Mouse (Mus musculus) layer of hippocampus, postnatal 25 days (tissue): Measurements from ENCODE around the gene Vps39. TPM values are rescaled to one million over a fixed set of nuclear protein-coding genes. Genes with fewer than 3 reads are reported as not detected.

Experiments used
- DNase-seq, 2 experiments: peaks; one replicate each; pipeline ENCODE4 v3.0.0; 2022; ENCODE audit warnings: mixed read lengths in 2 of 2, low spot score in 1 of 2; ENCODE audit errors: extremely low spot score in 1 of 2
- total RNA-seq, 2 experiments: library from RNA; stranded (reverse); gene quantifications; 2 replicates each; pipeline ENCODE4 v1.2.3; 2021

The Vps39 gene
- 10 to 100 TPM; 67.4 to 74.2 TPM for total RNA-seq

DNA sequence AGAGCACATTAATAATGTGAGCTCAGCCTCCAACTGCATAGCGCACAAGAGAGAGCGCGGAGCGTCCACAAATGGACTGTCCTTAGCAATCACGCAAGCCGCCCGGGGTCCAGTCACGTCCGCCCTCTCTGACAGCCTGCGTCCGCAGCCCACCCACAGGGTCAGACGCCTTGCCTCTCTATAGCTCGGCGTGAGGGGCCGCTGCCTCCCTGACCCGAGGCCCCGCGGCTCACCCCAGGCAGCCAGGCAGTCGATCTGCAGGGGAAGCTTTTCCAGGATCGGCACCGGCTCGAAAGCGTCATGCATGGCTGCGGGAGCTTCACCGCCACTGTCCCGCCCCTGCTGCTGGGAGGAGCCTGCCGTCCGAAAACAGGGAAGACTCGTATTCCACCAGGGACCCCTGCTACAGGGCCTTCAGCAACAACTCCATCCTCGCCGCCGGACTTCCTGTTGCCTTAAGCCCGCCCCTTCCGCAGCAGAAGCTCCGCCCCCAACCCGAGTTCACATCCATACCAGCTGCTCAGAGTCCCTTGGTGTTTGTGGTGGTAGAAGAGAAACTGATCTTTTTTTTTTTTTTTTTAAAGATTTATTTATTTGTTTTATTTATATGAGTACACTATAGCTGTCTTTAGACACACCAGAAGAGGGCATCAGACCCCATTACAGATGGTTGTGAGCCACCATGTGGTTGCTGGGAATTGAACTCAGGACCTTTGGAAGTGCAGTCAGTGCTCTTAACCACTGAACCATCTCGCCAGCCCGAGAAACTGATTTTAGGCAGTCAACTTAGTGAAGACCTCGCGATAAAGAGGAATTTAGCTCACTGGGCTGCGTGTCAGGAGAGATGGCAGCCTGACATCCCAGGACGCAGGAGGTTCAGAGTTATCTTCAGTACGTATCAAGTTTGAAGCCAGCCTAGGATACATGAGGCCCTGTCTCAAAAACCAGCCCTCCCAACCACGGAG, at the start of gene Vps39:
Gene Vps39 (minus strand): TSS at position 456 of the 965 bp plus-strand sequence.
- peak; percentile 69 to 76 for DNase-seq

DNA sequence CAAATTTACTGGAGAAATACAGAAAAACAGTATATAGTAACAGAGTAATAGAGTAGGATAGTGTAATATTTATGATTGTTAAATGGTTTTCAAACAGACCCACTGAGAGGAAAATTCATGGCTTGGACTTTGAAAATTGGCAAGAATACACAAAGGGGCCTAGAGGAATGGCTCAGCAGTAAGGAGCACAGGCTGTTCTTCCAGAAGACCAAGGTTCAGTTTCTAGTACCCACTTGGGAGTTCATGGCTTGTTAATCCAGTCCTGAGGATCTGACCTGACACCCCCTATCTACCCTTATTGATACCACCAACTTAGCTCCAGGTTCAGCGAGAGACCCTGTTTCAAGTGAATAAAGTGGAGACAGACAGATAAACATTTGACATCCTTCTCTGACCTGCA, 45.0 kb upstream of the Vps39 start:
- DNase-seq, result no peak

DNA sequence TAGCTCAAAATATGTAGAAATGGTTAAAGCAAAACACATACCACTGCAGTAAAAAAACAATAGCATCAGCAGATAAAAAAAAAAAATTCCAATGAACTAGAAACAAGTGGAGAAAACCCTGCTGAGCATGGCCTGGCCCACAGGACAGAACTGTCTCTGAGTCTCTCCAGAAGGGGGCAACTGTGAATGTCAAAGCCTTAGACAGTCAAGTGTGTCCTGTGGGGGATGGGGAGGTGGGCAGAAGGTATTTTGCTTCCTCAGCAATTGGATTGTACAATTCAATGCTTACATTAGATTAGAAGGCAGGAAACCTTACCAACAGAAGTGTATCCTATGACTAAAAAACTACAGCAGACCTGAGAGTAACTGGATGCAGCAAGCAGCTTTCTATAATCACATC, 39.5 kb upstream of the Vps39 start:
- no peak for DNase-seq

DNA sequence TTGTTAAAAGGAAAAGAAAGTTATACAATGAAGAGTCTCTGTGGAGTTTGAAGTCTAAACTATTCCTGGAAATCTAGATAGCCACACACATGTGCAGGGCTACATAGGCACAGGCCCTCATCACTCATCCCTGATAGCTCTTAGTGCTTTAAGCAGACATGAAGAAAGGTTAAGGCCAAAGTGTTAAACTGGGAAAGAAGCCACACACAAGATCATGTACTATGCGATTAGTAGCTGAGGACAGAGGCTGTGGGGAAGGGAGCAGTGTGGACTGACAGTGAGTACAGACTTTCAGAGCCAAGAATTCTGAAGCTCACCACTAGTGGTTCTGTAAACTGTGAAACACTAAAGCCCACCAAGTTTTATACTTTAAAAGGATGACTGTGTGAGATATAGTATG, 38.0 kb upstream of the Vps39 start:
- DNase-seq, result no peak

DNA sequence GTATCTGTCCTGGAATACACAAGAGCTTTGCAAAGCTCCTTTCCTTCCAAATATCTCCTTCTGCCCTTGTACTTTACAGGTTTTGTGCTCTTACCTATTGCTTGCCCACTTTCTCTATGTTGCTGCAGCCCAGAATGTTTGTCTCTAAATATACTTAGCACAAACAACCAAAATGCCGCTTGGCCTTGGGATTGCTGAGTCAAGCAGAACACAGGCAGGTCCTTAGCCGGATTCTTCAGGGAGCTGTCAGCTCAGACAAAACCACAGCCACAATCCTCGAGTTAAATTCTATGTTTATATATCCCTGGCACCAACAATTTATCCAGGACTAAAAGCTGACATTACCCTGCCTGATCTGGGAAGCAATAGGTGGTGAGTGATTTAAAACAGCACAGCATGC, 36.4 kb upstream of the Vps39 start:
- DNase-seq, result no peak

DNA sequence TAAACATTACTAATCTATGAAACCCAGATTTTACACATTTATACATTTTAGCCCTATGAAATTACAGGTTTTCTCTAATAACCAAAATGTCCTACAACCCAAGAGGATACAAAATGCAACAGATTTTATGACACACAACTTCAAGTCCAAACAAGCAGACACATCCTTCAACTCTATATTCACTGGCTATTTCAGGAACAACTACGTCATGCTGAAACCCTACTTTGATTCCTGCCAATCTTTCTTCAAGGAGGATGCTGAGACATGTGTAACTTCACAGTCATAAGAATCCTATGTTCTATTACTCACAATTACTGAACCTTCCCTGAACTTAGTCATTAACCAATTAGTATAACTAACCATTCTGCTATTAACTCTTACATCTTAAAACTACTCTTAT, 34.4 kb upstream of the Vps39 start:
- no peak for DNase-seq

DNA sequence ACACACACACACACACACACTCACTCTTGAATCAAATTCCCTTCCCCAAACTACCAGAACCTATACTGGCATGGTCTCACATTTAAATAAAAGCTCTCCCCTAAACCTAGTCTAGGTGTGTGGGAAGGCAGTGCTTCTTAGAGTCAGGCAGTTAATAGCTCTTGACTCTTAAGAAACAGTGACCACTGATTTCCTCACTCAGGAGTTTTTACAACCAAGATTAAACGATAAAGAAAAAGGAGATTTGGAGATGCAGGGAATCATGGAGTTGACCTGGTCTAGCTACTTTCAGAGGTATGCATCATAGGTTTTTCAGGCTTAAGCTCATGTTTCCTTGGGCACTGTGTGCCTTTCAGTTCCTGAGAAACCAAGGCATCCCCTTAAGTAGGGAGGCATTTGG, 33.3 kb upstream of the Vps39 start:
- DNase-seq, result no peak

DNA sequence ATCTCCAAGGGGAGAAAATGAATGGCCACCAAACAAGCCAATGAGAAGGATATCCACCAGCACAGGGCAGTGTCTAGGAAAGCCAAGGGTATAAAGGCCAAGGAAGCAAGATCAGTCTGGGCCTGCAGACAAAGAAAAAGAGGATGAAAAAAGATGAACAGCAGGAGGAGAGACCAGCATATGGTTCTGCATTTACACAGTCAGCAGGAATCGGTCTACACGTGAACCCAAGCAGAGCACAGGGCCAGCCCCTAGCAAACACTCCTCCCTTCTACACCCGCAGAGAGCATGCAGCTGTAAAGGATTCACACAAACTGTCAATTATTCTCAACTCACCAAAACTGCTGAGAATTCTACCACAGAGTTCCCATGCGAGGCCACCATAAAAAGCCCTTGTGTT, 20.9 kb upstream of the Vps39 start:
- DNase-seq, result no peak

DNA sequence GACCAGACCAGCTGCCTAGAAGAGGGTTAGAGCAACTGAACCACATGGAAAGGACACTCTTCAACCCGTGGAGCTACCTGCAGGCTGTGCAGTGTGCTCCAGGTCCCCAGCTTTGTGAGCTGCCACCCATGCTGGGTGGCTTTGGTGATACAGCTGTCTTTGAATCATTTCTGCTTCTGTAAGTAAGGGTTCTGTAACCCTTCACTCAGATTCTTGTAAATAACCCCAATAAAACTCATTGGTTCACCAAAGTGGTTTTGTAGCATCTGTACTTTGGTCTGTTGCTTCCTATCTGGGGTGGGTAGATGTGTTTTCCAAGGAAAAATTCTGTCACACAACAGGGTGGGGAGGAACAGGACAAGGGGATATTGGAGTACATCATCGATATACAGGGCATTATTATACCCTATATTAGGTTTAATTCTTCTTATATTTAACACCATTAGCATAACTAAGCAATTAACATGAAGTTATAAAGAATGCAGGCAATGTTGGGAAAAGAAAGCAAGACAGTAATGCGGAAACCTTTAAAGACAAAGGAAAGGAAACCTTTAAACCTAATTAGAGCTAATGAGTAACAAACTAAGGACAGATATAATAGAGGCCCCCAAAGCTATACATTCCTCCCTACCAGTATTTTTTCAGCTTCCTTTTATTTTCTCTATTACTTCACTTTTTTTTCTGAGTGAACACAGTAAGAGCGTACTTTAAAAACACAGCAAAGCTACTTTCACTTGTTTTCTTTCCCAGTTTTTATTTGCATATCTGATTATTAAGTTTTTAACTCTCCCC, 14.7 kb upstream of the Vps39 start:
- DNase-seq, result no peak

DNA sequence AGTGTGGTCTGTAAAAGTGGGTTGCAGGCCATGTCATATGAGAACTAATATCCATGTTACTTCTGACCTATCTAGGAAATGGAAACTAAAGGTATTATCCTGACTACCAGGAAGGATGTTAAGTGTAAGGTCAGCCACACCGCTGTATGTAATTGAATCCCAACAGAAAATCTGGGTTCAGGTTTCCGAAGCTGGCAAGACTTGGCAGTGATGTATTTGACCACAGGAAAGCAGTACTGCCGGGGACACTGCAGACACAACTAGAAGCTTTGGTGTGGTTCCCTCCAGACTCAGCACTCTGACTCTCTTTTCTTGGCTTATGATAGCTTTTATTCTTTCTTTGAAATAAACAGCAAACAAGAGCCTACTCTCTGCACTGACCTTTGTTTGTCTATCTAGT, 13.6 kb upstream of the Vps39 start:
- DNase-seq, result no peak

DNA sequence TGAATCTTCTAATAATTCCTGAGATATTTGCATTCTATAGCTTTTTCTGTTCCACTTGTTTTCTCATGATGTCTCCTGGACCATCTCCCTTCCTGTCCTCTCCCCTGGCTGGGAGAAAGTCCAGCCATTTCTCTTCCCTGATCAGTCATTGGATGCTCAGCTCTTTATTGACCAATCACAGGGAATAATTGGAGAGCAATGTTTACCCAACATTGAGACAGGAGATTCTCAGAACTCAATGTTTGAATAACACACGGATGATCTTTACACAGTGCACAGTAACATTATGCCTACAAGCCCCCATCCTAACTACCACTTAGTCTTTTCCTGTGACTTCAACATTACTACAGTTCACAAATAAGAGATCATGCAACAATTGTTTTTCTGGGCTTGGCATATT, 7.5 kb upstream of the Vps39 start:
- DNase-seq, result no peak

DNA sequence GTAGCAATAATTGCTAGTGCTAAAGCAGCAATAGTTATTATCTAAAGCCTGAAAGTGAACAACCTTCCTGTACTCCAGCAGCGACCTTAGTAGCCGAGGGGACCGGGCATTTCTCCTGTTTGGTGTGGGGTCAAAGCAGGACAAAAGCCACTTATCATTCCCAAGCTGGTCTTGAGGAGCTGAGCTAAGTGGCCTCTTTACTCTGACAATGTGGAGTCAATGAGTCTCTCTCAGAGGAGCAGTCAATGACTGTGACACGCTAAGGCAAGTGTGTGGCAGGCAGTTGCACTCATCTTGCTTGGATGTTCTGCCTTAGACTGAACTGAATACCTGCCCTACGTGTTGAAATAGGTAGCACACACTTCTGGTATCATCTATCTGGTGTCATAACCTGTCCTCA, 1.6 kb downstream of the Vps39 start:
- no peak for DNase-seq

DNA sequence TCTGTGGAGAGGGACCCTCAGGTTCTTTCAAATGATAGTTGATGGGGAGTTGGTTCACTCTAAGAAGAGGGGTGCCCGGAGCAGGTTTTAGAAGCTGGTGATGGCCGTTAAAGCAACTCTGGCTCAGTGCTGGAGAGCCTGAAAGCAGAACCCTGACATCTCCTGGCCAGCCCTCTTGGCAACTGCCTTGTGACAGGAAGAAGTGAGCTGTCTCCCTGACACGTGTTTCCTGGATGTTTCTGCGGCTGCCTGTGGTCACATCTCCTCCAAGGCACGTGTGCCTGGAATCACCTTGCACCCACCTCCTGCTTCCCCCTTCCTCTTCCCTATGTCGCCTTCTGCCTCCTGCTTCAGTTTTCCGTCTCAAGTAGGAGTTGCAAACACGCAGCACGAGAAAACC, 4.8 kb downstream of the Vps39 start:
- no peak for DNase-seq

DNA sequence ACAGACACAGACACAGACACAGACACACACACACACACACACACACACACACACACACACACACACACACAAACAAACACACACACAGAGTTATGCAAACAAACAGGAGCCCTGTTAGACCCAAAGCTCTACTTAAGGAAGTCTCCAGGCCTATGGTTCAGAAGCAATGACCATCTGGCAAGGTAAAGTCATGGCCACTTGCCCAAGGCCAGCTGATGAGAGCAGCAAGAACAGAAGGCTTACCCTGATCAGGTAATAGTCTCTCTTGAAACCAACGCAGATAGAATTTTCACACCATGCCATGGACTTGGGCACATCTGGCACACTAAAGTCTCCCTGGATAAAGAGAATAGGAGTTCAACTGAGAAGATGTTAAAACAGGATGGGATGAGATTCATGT, 11.2 kb downstream of the Vps39 start:
- DNase-seq, result no peak

DNA sequence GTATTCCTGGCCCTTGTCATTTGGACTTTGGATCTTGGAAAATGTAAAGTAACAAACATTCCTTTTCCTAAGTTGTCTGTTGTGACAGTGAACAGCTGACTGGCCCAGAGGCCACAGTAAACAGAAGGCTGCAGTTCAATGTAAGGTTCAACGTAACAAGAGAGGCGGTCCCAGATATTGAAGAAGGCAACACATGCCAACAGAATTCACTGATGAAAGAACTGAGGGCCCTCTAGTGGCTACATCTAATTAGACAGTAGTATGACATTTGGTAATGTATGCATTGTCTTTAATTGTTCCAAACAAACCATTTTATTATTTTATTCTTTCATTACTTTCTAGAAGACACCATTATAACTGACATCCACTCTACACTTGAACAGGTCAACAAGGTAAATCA, 15.1 kb downstream of the Vps39 start:
- DNase-seq, result no peak

DNA sequence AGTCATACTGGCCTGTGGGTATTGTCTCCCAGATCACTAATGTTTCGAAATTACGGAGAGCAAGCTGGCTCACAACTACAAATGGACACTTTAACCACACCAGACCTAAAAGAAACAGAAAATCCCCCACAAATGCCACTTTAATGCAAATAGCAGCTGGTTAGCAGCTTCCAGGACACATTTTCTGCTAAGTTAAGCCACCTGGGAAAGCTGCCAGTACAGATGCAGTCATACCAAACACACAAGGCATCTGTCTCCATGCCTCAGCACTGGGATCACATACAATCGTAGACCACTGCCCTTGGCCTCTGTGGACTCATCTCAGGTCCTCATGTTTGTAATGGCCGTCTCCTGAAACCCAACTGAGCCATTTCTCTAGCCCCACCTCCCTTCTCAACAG, 21.4 kb downstream of the Vps39 start:
- DNase-seq, result no peak

DNA sequence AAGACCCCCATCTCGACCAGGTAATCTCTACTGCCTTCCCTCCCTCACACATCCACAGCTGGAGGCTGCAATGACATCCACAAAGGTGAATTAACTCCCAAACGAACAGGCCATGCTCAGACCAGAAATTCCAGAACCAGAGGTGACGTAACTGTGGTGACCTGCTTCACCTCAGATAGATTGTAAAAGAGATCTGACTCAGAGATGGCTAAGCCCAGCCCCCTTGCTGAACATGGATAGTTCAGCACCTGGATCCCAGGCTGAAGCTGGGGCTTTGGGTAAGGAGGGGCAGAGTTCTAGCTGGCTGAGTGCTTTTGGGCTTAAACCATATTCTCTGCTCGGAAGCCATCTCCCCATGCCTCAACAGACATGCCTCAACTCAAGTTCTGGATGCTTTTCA, 37.9 kb downstream of the Vps39 start:
- no peak for DNase-seq

DNA sequence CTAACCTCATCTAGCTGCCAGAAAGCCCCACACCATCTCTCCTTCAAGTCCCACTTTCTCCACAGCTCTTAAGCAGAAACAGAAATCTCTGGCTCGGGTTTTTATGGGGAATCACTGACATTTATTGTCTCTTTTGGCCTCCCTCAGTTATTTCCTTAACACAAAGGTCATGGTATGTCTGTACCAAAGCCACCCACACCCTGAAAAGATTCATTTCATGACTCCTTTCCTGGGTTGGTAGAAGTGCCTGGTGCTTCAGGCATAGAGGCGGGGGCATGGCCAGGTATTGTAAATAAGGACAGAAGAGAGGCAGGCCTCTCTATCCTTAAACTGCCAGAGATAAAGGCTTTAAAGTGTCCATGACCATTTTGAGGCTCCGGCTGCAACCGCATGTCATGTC, 38.5 kb downstream of the Vps39 start:
- no peak for DNase-seq

DNA sequence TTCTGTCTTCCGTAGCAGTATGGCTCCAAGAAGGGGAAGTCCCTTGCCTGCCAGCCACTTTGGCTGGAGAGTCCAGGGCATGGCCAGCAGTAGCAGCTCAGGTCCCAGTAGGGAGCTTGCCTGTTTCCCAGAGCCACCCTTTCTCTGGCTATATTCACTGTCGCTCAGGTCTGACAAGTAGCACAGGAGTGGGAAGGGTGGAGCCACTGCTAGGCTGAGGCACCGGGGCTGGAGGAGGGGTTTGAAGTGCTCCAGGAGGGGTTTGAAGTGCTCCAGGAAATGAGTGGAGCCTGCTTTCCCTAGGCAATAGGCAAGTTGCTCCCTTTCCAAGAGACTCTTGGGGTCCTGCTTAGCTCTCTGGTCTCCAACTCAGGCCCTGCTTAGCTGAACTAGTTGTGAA, 39.0 kb downstream of the Vps39 start, which contains the start of gene Pla2g4f:
Gene Pla2g4f (minus strand): TSS at position 190 of the 400 bp plus-strand sequence.
- no peak for DNase-seq

DNA sequence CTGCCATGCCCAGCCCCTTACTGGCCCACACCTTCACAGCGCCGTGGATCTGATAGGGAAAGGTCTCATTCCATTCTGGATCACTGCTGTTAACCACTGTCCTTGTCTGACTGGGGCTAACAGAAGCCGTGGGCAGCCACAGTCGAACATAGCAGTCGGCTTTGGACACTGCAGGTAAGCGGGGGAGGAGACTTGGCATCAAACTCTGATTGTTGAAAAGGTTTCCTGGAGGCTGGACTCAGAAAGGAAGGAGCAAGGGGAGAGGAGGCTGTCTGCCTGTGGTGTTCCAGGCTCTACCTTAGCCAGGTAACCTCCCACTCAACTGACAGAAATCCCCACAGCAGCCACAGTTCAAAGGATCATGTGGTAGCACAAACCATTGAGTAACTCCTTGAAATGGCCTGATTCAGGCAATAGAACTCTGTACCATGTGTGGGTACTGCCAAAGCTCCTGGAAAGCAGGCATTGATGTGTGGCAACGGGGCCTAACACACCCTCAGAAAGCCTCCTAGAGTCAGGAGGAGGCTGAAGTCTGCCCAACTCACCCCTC, 40.6 kb downstream of the Vps39 start:
- no peak for DNase-seq

DNA sequence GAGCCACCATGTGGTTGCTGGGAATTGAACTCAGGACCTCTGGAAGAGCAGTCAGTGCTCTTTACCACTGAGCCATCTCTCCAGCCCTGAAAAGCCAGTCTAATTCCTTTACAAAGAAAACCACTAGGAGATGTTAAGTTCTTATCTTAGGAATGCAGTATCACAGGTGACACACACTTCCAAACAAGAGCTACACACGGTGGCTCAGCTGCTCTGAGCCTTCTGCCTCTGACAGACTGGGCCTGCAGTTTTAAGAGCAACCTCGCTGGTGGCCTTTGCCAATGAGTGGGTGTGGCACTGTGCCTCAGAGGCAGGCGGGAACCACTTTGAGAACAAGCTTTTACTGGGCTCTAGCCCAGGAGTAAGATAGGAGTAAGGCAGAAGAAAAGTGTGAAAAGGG, 48.8 kb downstream of the Vps39 start:
- DNase-seq, result no peak
